Mouse (Mus musculus) layer of hippocampus, adult 8-10 months (tissue): Measurements from ENCODE around the gene Mdm4. TPM values are rescaled to one million over a fixed set of nuclear protein-coding genes. Genes with fewer than 3 reads are reported as not detected.

Experiments
- microRNA-seq, 2 experiments: library from miRNA; unstranded; fragments of <30 nt; microRNA quantifications; one replicate each; pipeline ENCODE4 v1.2.0; 2022
- total RNA-seq, 4 experiments: library from RNA; stranded (reverse); gene quantifications; 2 replicates each; pipeline ENCODE4 v1.2.4; 2022

The Mdm4 gene
- total RNA-seq, 4 experiments from 2014 or later, result 86.9 to 117 (median 95.4) TPM

Small RNA genes lying within 50 kb of the gene (microRNA-seq; reads per million reads assigned to microRNA genes)
- gene Gm44300, result 0 reads per million in 2 experiments

Other genes starting within 250 kb of the Mdm4 start
- 100 to 1,000 TPM; 182 to 196 (median 188) TPM for gene Lrrn2, start 150.3 kb downstream of the Mdm4 start, total RNA-seq
- 10 to 100 TPM; 15.9 to 17.6 (median 16.4) TPM for gene Pik3c2b, start 15.1 kb upstream of the Mdm4 start, total RNA-seq
- 10 to 100 TPM; 39.6 to 47.7 (median 43.0) TPM for gene Ppp1r15b, start 100.6 kb upstream of the Mdm4 start, total RNA-seq
- 10 to 100 TPM; 61.6 to 69.8 (median 62.7) TPM for gene Plekha6, start 133.6 kb upstream of the Mdm4 start, total RNA-seq